Comparison of ENCODE assay signal across 13 mouse cellular contexts in genomic region chr1:143770444-143771109, GRCm38 (mm10). TPM values are rescaled to one million over a fixed set of nuclear protein-coding genes. Genes with fewer than 3 reads are reported as not detected.
DNase-seq lines count a peak whose midpoint lies in the region; ATAC-seq and TF ChIP-seq lines count a peak whose summit lies in the region.
"Had no signal": no experiment of that assay in that cellular context is flagged by ENCODE, and none has a peak within 500 bp of the region (broad histone marks: within the 10 kb centered on the region; RNA-seq: fewer than 3 reads in every experiment).

No protein-coding gene starts in this region.

- no peaks in the 10 kb centered on the region for H3K9me3 ChIP-seq in forebrain, embryonic 10.5 days
- H3K9me3 ChIP-seq in forebrain, embryonic 11.5 days (ENCODE audit: control insufficient read depth, low read length), result no peaks in the 10 kb centered on the region
- no peaks in the 10 kb centered on the region for H3K9me3 ChIP-seq in kidney, postnatal 0 days (replicated peaks; ENCODE audit: low read length)
- H3K9me3 ChIP-seq in lung, postnatal 0 days (ENCODE audit: low read length), result no peaks in the 10 kb centered on the region
- H3K9me3 ChIP-seq: embryonic facial prominence, embryonic 13.5 days; liver, embryonic 13.5 days had no signal

- no peak for TF ChIP-seq EP300 in lung, postnatal 0 days (IDR thresholded peaks at IDR 0.05)

- no peak overlapping the region for H3K9ac ChIP-seq in forebrain, embryonic 11.5 days (ENCODE audit: low read length)
- H3K9ac ChIP-seq in kidney, postnatal 0 days (ENCODE audit: low read depth, low read length), result no peak overlapping the region
- H3K9ac ChIP-seq in lung, postnatal 0 days (replicated peaks; ENCODE audit: low read depth), result no peak overlapping the region
- H3K9ac ChIP-seq: embryonic facial prominence, embryonic 13.5 days; liver, embryonic 13.5 days had no signal

- 56% methylated on average over 20 of the region's 20 CpGs for WGBS in forebrain, embryonic 10.5 days
- WGBS in forebrain, embryonic 11.5 days, result 54% methylated on average over 20 of the region's 20 CpGs
- WGBS in kidney, postnatal 0 days, result 49% methylated on average over 20 of the region's 20 CpGs
- 24% methylated on average over 20 of the region's 20 CpGs for WGBS in lung, postnatal 0 days

- H3K27ac ChIP-seq in forebrain, embryonic 10.5 days, result peak overlapping the region; percentile 31; the same call in 1 of the 2 replicates
- H3K27ac ChIP-seq in forebrain, embryonic 11.5 days (ENCODE audit: low read depth, low read length), result no peak overlapping the region
- H3K27ac ChIP-seq in kidney, postnatal 0 days, result peak overlapping the region; percentile 25; the same call in 1 of the 2 replicates
- H3K27ac ChIP-seq in lung, postnatal 0 days (ENCODE audit: low read length), result peak overlapping the region; percentile 78
- H3K27ac ChIP-seq: embryonic facial prominence, embryonic 13.5 days; liver, embryonic 13.5 days had no signal

- ATAC-seq in forebrain, embryonic 11.5 days (replicated peaks; ENCODE audit: low FRiP score), result no peak
- peak; percentile 61; the same call in 1 of the 2 replicates for ATAC-seq in kidney, postnatal 0 days (replicated peaks; ENCODE audit: low FRiP score, low read depth)
- ATAC-seq in lung, postnatal 0 days, result peak; percentile 79
- no peak for ATAC-seq in megakaryocyte-erythroid progenitor cell, adult 5-6 weeks (replicated peaks; ENCODE audit: low FRiP score, low TSS enrichment, poor library complexity, severe bottlenecking)

- H3K4me3 ChIP-seq in forebrain, embryonic 10.5 days, result no peak overlapping the region
- H3K4me3 ChIP-seq in forebrain, embryonic 11.5 days (ENCODE audit: low read depth, low read length), result no peak overlapping the region
- H3K4me3 ChIP-seq in kidney, postnatal 0 days (replicated peaks; ENCODE audit: low read depth, low read length), result no peak overlapping the region
- H3K4me3 ChIP-seq in lung, postnatal 0 days (ENCODE audit: low read depth, low read length), result no peak overlapping the region
- H3K4me3 ChIP-seq: embryonic facial prominence, embryonic 13.5 days; liver, embryonic 13.5 days had no signal

- no peak overlapping the region for H3K4me2 ChIP-seq in forebrain, embryonic 11.5 days (ENCODE audit: low read depth, low read length, severe bottlenecking)
- peak overlapping the region; percentile 21; the same call in 1 of the 2 replicates for H3K4me2 ChIP-seq in kidney, postnatal 0 days (ENCODE audit: low read length)
- peak overlapping the region; percentile 41 for H3K4me2 ChIP-seq in lung, postnatal 0 days (replicated peaks; ENCODE audit: low read depth, low read length)
- H3K4me2 ChIP-seq: embryonic facial prominence, embryonic 13.5 days; liver, embryonic 13.5 days; midbrain, embryonic 11.5 days had no signal

- peaks cover 27% of the 10 kb centered on the region for H3K4me1 ChIP-seq in forebrain, embryonic 10.5 days
- no peaks in the 10 kb centered on the region; the same call in 1 of the 2 replicates for H3K4me1 ChIP-seq in forebrain, embryonic 11.5 days (replicated peaks; ENCODE audit: control insufficient read depth, insufficient read depth, low read length)
- H3K4me1 ChIP-seq in kidney, postnatal 0 days (replicated peaks; ENCODE audit: insufficient read depth, low read length), result no peaks in the 10 kb centered on the region
- H3K4me1 ChIP-seq in lung, postnatal 0 days (ENCODE audit: insufficient read depth, low read depth, low read length), result no peaks in the 10 kb centered on the region; the same call in 1 of the 2 replicates

- DNase-seq in forebrain, embryonic 10.5 days (ENCODE audit: extremely low spot score, low spot score), result no peak
- no peak for DNase-seq in forebrain, embryonic 11.5 days (ENCODE audit: low spot score)
- peak; percentile 27 for DNase-seq in R1 (ENCODE audit: low read depth, low spot score)
- peak; percentile 47 for DNase-seq in kidney, postnatal 0 days (ENCODE audit: low spot score)
- DNase-seq in lung, postnatal 0 days (ENCODE audit: low spot score), result peak; percentile 43
- no peak for DNase-seq in spleen, postnatal 14 days (ENCODE audit: low spot score in 2 of 2)
- no peak for DNase-seq in cerebellum, postnatal 10 days
- DNase-seq: layer of hippocampus, adult 9-11 months; liver, embryonic 13.5 days; thymus, postnatal 14 days had no signal

- H3K36me3 ChIP-seq in forebrain, embryonic 10.5 days (replicated peaks), result peaks cover 35% of the 10 kb centered on the region
- H3K36me3 ChIP-seq in forebrain, embryonic 11.5 days (ENCODE audit: control insufficient read depth, insufficient read depth, low read length), result no peaks in the 10 kb centered on the region; the same call in 1 of the 2 replicates
- 0 out of 2 replicates have a peak, but pooled peaks cover 2% of the 10 kb centered on the region for H3K36me3 ChIP-seq in kidney, postnatal 0 days (ENCODE audit: insufficient read depth, low read length)
- 0 out of 2 replicates have a peak, but pooled peaks cover 10% of the 10 kb centered on the region for H3K36me3 ChIP-seq in lung, postnatal 0 days (ENCODE audit: insufficient read depth, low read length)
- H3K36me3 ChIP-seq: liver, embryonic 13.5 days had no signal

- no peaks in the 10 kb centered on the region for H3K27me3 ChIP-seq in forebrain, embryonic 10.5 days (ENCODE audit: poor library complexity, severe bottlenecking)
- no peaks in the 10 kb centered on the region for H3K27me3 ChIP-seq in forebrain, embryonic 11.5 days (ENCODE audit: control insufficient read depth, insufficient read depth, low read length)
- H3K27me3 ChIP-seq in kidney, postnatal 0 days (ENCODE audit: insufficient read depth, low read length), result no peaks in the 10 kb centered on the region
- no peaks in the 10 kb centered on the region for H3K27me3 ChIP-seq in lung, postnatal 0 days (replicated peaks; ENCODE audit: insufficient read depth, low read length)
- H3K27me3 ChIP-seq: embryonic facial prominence, embryonic 13.5 days had no signal

- TF ChIP-seq CTCF in kidney, postnatal 0 days (IDR thresholded peaks at IDR 0.05; ENCODE audit: low read depth), result no peak
- no peak for TF ChIP-seq CTCF in lung, postnatal 0 days (IDR thresholded peaks at IDR 0.05)

RNA-seq across cellular contexts. Expression of gene Trove2, which starts 6.3 kb away (rescaled TPM):
- polyA plus RNA-seq in forebrain, embryonic 10.5 days (2016; fragmentation: Nextera tagmentation; extraction: Ambion mirVana), result 33.5 and 36.1 TPM in 2 replicates
- 42.4 and 50.1 TPM in 2 replicates for polyA plus RNA-seq in forebrain, embryonic 11.5 days (2014; fragmentation: Nextera tagmentation; extraction: Ambion mirVana)
- polyA plus RNA-seq in kidney, postnatal 0 days (2015; fragmentation: Nextera tagmentation; extraction: Ambion mirVana), result 12.4 and 14.1 TPM in 2 replicates
- polyA plus RNA-seq in lung, postnatal 0 days (2015; fragmentation: Nextera tagmentation; extraction: Ambion mirVana), result 14.9 and 17.0 TPM in 2 replicates
- 0.85 and 2.1 TPM in 2 replicates for total RNA-seq in megakaryocyte-erythroid progenitor cell, adult 5-6 weeks (2014; fragmentation: Nextera tagmentation)
- 1.7 and 5.1 TPM in 2 replicates for total RNA-seq in megakaryocyte-erythroid progenitor cell, adult 5-6 weeks (2017)

RNA-seq across cellular contexts. Expression of gene Uchl5, which starts 6.5 kb away (rescaled TPM):
- 122 and 129 TPM in 2 replicates for polyA plus RNA-seq in forebrain, embryonic 10.5 days (2016; fragmentation: Nextera tagmentation; extraction: Ambion mirVana)
- 79.6 and 87.8 TPM in 2 replicates for polyA plus RNA-seq in forebrain, embryonic 11.5 days (2014; fragmentation: Nextera tagmentation; extraction: Ambion mirVana)
- polyA plus RNA-seq in kidney, postnatal 0 days (2015; fragmentation: Nextera tagmentation; extraction: Ambion mirVana), result 71.6 and 77.5 TPM in 2 replicates
- 37.1 and 41.3 TPM in 2 replicates for polyA plus RNA-seq in lung, postnatal 0 days (2015; fragmentation: Nextera tagmentation; extraction: Ambion mirVana)
- 99.1 and 112 TPM in 2 replicates for total RNA-seq in megakaryocyte-erythroid progenitor cell, adult 5-6 weeks (2014; fragmentation: Nextera tagmentation)
- total RNA-seq in megakaryocyte-erythroid progenitor cell, adult 5-6 weeks (2017), result 140 and 180 TPM in 2 replicates

RNA-seq across cellular contexts. Expression of gene Glrx2, which starts 54.4 kb away (rescaled TPM):
- polyA plus RNA-seq in forebrain, embryonic 10.5 days (2016; fragmentation: Nextera tagmentation; extraction: Ambion mirVana), result 88.1 and 89.1 TPM in 2 replicates
- polyA plus RNA-seq in forebrain, embryonic 11.5 days (2014; fragmentation: Nextera tagmentation; extraction: Ambion mirVana), result 90.9 and 99.5 TPM in 2 replicates
- polyA plus RNA-seq in kidney, postnatal 0 days (2015; fragmentation: Nextera tagmentation; extraction: Ambion mirVana), result 113 and 121 TPM in 2 replicates
- 73.1 and 75.3 TPM in 2 replicates for polyA plus RNA-seq in lung, postnatal 0 days (2015; fragmentation: Nextera tagmentation; extraction: Ambion mirVana)
- 68.9 and 106 TPM in 2 replicates for total RNA-seq in megakaryocyte-erythroid progenitor cell, adult 5-6 weeks (2014; fragmentation: Nextera tagmentation)
- 51.3 and 54.5 TPM in 2 replicates for total RNA-seq in megakaryocyte-erythroid progenitor cell, adult 5-6 weeks (2017)

Comparison
In these comparisons a context has a peak if more than half of its experiments do, and no peak if none do; other contexts are left out.
1. DNase-seq: peak in R1 (single experiment), kidney, postnatal 0 days (single experiment) and lung, postnatal 0 days (single experiment); none in forebrain, embryonic 10.5 days (single experiment), forebrain, embryonic 11.5 days (single experiment), spleen, postnatal 14 days (0 of 2) and cerebellum, postnatal 10 days (0 of 2).
2. ATAC-seq: peak in kidney, postnatal 0 days (single experiment) and lung, postnatal 0 days (single experiment); none in forebrain, embryonic 11.5 days (single experiment) and megakaryocyte-erythroid progenitor cell, adult 5-6 weeks (single experiment).